Comparison of ENCODE assay signal across 22 mouse cellular contexts in the genomic region with DNA sequence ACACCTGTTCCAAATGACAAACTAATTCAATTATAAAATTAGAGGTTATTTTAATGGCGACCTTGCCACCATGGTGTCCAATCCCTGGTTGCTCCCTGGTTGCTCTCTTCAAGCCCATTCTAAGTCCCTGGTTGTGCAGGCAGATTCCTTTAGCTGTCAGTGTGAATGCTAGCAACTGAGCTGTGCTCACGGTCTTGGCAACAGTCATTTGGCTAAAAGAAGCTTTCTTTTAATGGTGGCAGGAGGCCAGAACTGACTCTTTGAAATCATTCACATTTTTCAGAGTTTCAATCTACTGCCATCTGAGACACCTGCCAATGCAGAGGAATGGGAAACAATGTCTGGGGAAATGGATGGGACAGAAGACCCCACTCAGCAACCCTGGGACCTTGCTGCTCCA. TPM values are rescaled to one million over a fixed set of nuclear protein-coding genes. Genes with fewer than 3 reads are reported as not detected.
DNase-seq lines count a peak whose midpoint lies in the region; ATAC-seq and TF ChIP-seq lines count a peak whose summit lies in the region.
"Had no signal": no experiment of that assay in that cellular context is flagged by ENCODE, and none has a peak within 500 bp of the region (broad histone marks: within the 10 kb centered on the region; RNA-seq: fewer than 3 reads in every experiment).

No protein-coding gene starts in this region.

- no peak overlapping the region for H3K27ac ChIP-seq in forebrain, embryonic 14.5 days (ENCODE audit: low read depth, low read length)
- H3K27ac ChIP-seq in forebrain, embryonic 11.5 days (ENCODE audit: low read depth, low read length), result no peak overlapping the region
- H3K27ac ChIP-seq in hindbrain, embryonic 15.5 days (replicated peaks), result no peak overlapping the region
- no peak overlapping the region for H3K27ac ChIP-seq in hindbrain, embryonic 11.5 days (ENCODE audit: low read depth, low read length)
- no peak overlapping the region for H3K27ac ChIP-seq in midbrain, postnatal 0 days (ENCODE audit: low read depth, low read length)
- H3K27ac ChIP-seq in kidney, embryonic 15.5 days, result no peak overlapping the region
- H3K27ac ChIP-seq: embryonic facial prominence, embryonic 13.5 days; heart, embryonic 15.5 days; left cerebral cortex, adult 2 months; limb, embryonic 10.5 days; neural tube, embryonic 12.5 days had no signal

- H3K4me3 ChIP-seq in forebrain, embryonic 14.5 days (ENCODE audit: low read depth, low read length), result no peak overlapping the region
- no peak overlapping the region for H3K4me3 ChIP-seq in forebrain, embryonic 11.5 days (ENCODE audit: low read depth, low read length)
- H3K4me3 ChIP-seq in hindbrain, embryonic 15.5 days, result no peak overlapping the region
- H3K4me3 ChIP-seq in hindbrain, embryonic 11.5 days (ENCODE audit: low read depth, low read length), result no peak overlapping the region
- H3K4me3 ChIP-seq in midbrain, postnatal 0 days (ENCODE audit: low read depth, low read length), result no peak overlapping the region
- H3K4me3 ChIP-seq in kidney, embryonic 15.5 days (replicated peaks), result no peak overlapping the region
- H3K4me3 ChIP-seq: embryonic facial prominence, embryonic 13.5 days; heart, embryonic 15.5 days; left cerebral cortex, adult 2 months; limb, embryonic 10.5 days; neural tube, embryonic 12.5 days had no signal

- H3K4me2 ChIP-seq in forebrain, embryonic 14.5 days (ENCODE audit: low read length), result no peak overlapping the region
- no peak overlapping the region for H3K4me2 ChIP-seq in forebrain, embryonic 11.5 days (ENCODE audit: low read depth, low read length, severe bottlenecking)
- H3K4me2 ChIP-seq in hindbrain, embryonic 15.5 days, result no peak overlapping the region
- H3K4me2 ChIP-seq in hindbrain, embryonic 11.5 days (replicated peaks; ENCODE audit: low read depth, low read length), result no peak overlapping the region
- no peak overlapping the region for H3K4me2 ChIP-seq in midbrain, postnatal 0 days (ENCODE audit: low read depth, low read length, poor library complexity, severe bottlenecking)
- H3K4me2 ChIP-seq in kidney, embryonic 15.5 days, result no peak overlapping the region
- H3K4me2 ChIP-seq: embryonic facial prominence, embryonic 13.5 days; heart, embryonic 15.5 days; neural tube, embryonic 12.5 days had no signal

- H3K9me3 ChIP-seq in forebrain, embryonic 14.5 days (replicated peaks; ENCODE audit: control insufficient read depth, low read length), result no peaks in the 10 kb centered on the region
- H3K9me3 ChIP-seq in forebrain, embryonic 11.5 days (ENCODE audit: control insufficient read depth, low read length), result no peaks in the 10 kb centered on the region; the same call in 1 of the 2 replicates
- H3K9me3 ChIP-seq in hindbrain, embryonic 15.5 days, result no peaks in the 10 kb centered on the region
- no peaks in the 10 kb centered on the region for H3K9me3 ChIP-seq in hindbrain, embryonic 11.5 days (ENCODE audit: control insufficient read depth, low read length)
- H3K9me3 ChIP-seq in midbrain, postnatal 0 days (ENCODE audit: low read length), result no peaks in the 10 kb centered on the region
- H3K9me3 ChIP-seq in kidney, embryonic 15.5 days (replicated peaks), result no peaks in the 10 kb centered on the region
- H3K9me3 ChIP-seq: G1E; heart, embryonic 15.5 days; limb, embryonic 10.5 days had no signal

- 49% methylated on average over 2 of the region's 2 CpGs for WGBS in forebrain, embryonic 14.5 days
- 87% methylated on average over 2 of the region's 2 CpGs for WGBS in forebrain, embryonic 11.5 days
- 64% methylated on average over 2 of the region's 2 CpGs for WGBS in hindbrain, embryonic 15.5 days
- 86% methylated on average over 2 of the region's 2 CpGs for WGBS in hindbrain, embryonic 11.5 days
- 68% methylated on average over 2 of the region's 2 CpGs for WGBS in midbrain, postnatal 0 days
- 83% methylated on average over 2 of the region's 2 CpGs for WGBS in kidney, embryonic 15.5 days

- H3K9ac ChIP-seq in forebrain, embryonic 14.5 days (ENCODE audit: low read length), result no peak overlapping the region
- no peak overlapping the region for H3K9ac ChIP-seq in forebrain, embryonic 11.5 days (ENCODE audit: low read length)
- H3K9ac ChIP-seq in hindbrain, embryonic 15.5 days, result no peak overlapping the region
- no peak overlapping the region for H3K9ac ChIP-seq in hindbrain, embryonic 11.5 days (ENCODE audit: low read depth, low read length)
- no peak overlapping the region for H3K9ac ChIP-seq in midbrain, postnatal 0 days (replicated peaks; ENCODE audit: low read length, poor library complexity, severe bottlenecking)
- H3K9ac ChIP-seq in kidney, embryonic 15.5 days, result no peak overlapping the region
- H3K9ac ChIP-seq: embryonic facial prominence, embryonic 13.5 days; heart, embryonic 15.5 days; liver, postnatal 0 days; neural tube, embryonic 12.5 days had no signal

- ATAC-seq in forebrain, embryonic 14.5 days, result peak; percentile 66; the same call in 1 of the 2 replicates
- no peak for ATAC-seq in forebrain, embryonic 11.5 days (replicated peaks; ENCODE audit: low FRiP score)
- peak; percentile 61; the same call in 1 of the 2 replicates for ATAC-seq in hindbrain, embryonic 15.5 days (ENCODE audit: low FRiP score, low read depth)
- ATAC-seq in hindbrain, embryonic 11.5 days (ENCODE audit: low FRiP score), result no peak
- no peak for ATAC-seq in midbrain, postnatal 0 days (ENCODE audit: low FRiP score)
- ATAC-seq in kidney, embryonic 15.5 days (replicated peaks; ENCODE audit: low FRiP score), result no peak
- ATAC-seq: intestine, embryonic 16.5 days; liver, postnatal 0 days had no signal

- H3K36me3 ChIP-seq in forebrain, embryonic 14.5 days (ENCODE audit: control insufficient read depth, insufficient read depth, low read length), result no peaks in the 10 kb centered on the region
- H3K36me3 ChIP-seq in forebrain, embryonic 11.5 days (ENCODE audit: control insufficient read depth, insufficient read depth, low read length), result no peaks in the 10 kb centered on the region
- no peaks in the 10 kb centered on the region for H3K36me3 ChIP-seq in hindbrain, embryonic 15.5 days
- no peaks in the 10 kb centered on the region for H3K36me3 ChIP-seq in hindbrain, embryonic 11.5 days (ENCODE audit: control insufficient read depth, insufficient read depth, low read length)
- no peaks in the 10 kb centered on the region for H3K36me3 ChIP-seq in midbrain, postnatal 0 days (ENCODE audit: insufficient read depth, low read length)
- no peaks in the 10 kb centered on the region for H3K36me3 ChIP-seq in kidney, embryonic 15.5 days
- H3K36me3 ChIP-seq: embryonic facial prominence, embryonic 13.5 days; G1E; heart, embryonic 15.5 days; limb, embryonic 10.5 days; neural tube, embryonic 12.5 days had no signal

- no peak for TF ChIP-seq CTCF in midbrain, postnatal 0 days (IDR thresholded peaks at IDR 0.05)

- peak; percentile 72 for DNase-seq in forebrain, embryonic 14.5 days (ENCODE audit: low spot score)
- DNase-seq in forebrain, embryonic 11.5 days (ENCODE audit: low spot score), result no peak
- no peak for DNase-seq in hindbrain, embryonic 11.5 days (ENCODE audit: low spot score)
- peak; percentile 56 to 71 for DNase-seq in right cerebral cortex, postnatal 10 days (ENCODE audit: low spot score in 2 of 2)
- no peak for DNase-seq in right cerebral cortex, postnatal 14 days
- peak; percentile 69 for DNase-seq in midbrain, postnatal 0 days (ENCODE audit: low spot score)
- DNase-seq: cerebellum, adult 9-11 months; gastrocnemius, postnatal 14 days; heart, postnatal 4 days; liver, postnatal 0 days; lung, postnatal 14 days had no signal

- H3K4me1 ChIP-seq in forebrain, embryonic 14.5 days (ENCODE audit: control insufficient read depth, insufficient read depth, low read length), result no peaks in the 10 kb centered on the region
- no peaks in the 10 kb centered on the region for H3K4me1 ChIP-seq in forebrain, embryonic 11.5 days (replicated peaks; ENCODE audit: control insufficient read depth, insufficient read depth, low read length)
- H3K4me1 ChIP-seq in hindbrain, embryonic 15.5 days (replicated peaks), result peaks cover 3% of the 10 kb centered on the region; the same call in 1 of the 2 replicates
- no peaks in the 10 kb centered on the region for H3K4me1 ChIP-seq in hindbrain, embryonic 11.5 days (replicated peaks; ENCODE audit: control insufficient read depth, insufficient read depth, low read length)
- no peaks in the 10 kb centered on the region for H3K4me1 ChIP-seq in midbrain, postnatal 0 days (ENCODE audit: insufficient read depth, low read length)
- no peaks in the 10 kb centered on the region for H3K4me1 ChIP-seq in kidney, embryonic 15.5 days
- H3K4me1 ChIP-seq: embryonic facial prominence, embryonic 13.5 days; heart, embryonic 15.5 days; limb, embryonic 10.5 days; neural tube, embryonic 12.5 days had no signal

- H3K27me3 ChIP-seq in forebrain, embryonic 14.5 days (replicated peaks; ENCODE audit: control insufficient read depth, insufficient read depth, low read length), result no peaks in the 10 kb centered on the region
- no peaks in the 10 kb centered on the region for H3K27me3 ChIP-seq in forebrain, embryonic 11.5 days (ENCODE audit: control insufficient read depth, insufficient read depth, low read length)
- no peaks in the 10 kb centered on the region for H3K27me3 ChIP-seq in hindbrain, embryonic 15.5 days
- H3K27me3 ChIP-seq in hindbrain, embryonic 11.5 days (ENCODE audit: control insufficient read depth, insufficient read depth, low read length), result no peaks in the 10 kb centered on the region
- H3K27me3 ChIP-seq in midbrain, postnatal 0 days (ENCODE audit: insufficient read depth, low read length), result no peaks in the 10 kb centered on the region
- H3K27me3 ChIP-seq in kidney, embryonic 15.5 days, result no peaks in the 10 kb centered on the region
- H3K27me3 ChIP-seq: embryonic facial prominence, embryonic 13.5 days; heart, embryonic 15.5 days; neural tube, embryonic 12.5 days had no signal

RNA-seq across cellular contexts. Expression of a gene that starts 43.2 kb away (rescaled TPM):
- polyA plus RNA-seq in forebrain, embryonic 14.5 days (2014; fragmentation: Nextera tagmentation; extraction: Ambion mirVana), result 0.53 and 0.91 TPM in 2 replicates
- not detected in 2 replicates for polyA plus RNA-seq in forebrain, embryonic 11.5 days (2014; fragmentation: Nextera tagmentation; extraction: Ambion mirVana)
- 0.31 and 0.43 TPM in 2 replicates for polyA plus RNA-seq in hindbrain, embryonic 15.5 days (2015; fragmentation: Nextera tagmentation; extraction: Ambion mirVana)
- 0.10 TPM in 1 of 2 replicates, not detected in the other for polyA plus RNA-seq in hindbrain, embryonic 11.5 days (2014; fragmentation: Nextera tagmentation; extraction: Ambion mirVana)
- total RNA-seq in midbrain, postnatal 0 days (2014; rRNA removed), result 0.16 and 0.85 TPM in 2 replicates
- polyA plus RNA-seq in midbrain, postnatal 0 days (2015; fragmentation: Nextera tagmentation; extraction: Ambion mirVana), result 0.74 and 0.79 TPM in 2 replicates
- 5.1 and 5.2 TPM in 2 replicates for polyA plus RNA-seq in kidney, embryonic 15.5 days (2015; fragmentation: Nextera tagmentation; extraction: Ambion mirVana)
- total RNA-seq: gastrocnemius, postnatal 14 days; heart, adult 8-10 months; left cerebral cortex, adult 2 months; megakaryocyte, adult 5-6 weeks had no signal
- polyA plus RNA-seq: G1E; limb, embryonic 10.5 days; neural tube, embryonic 12.5 days had no signal

Comparison
In these comparisons a context has a peak if more than half of its experiments do, and no peak if none do; other contexts are left out.
1. ATAC-seq: peak in forebrain, embryonic 14.5 days (single experiment) and hindbrain, embryonic 15.5 days (single experiment); none in forebrain, embryonic 11.5 days (single experiment), hindbrain, embryonic 11.5 days (single experiment), midbrain, postnatal 0 days (single experiment) and kidney, embryonic 15.5 days (single experiment).
2. DNase-seq: peak in forebrain, embryonic 14.5 days (single experiment), right cerebral cortex, postnatal 10 days (2 of 2) and midbrain, postnatal 0 days (single experiment); none in forebrain, embryonic 11.5 days (single experiment), hindbrain, embryonic 11.5 days (single experiment) and right cerebral cortex, postnatal 14 days (single experiment).